Mouse (Mus musculus): ENCODE data around the gene Slamf6.

DNA sequence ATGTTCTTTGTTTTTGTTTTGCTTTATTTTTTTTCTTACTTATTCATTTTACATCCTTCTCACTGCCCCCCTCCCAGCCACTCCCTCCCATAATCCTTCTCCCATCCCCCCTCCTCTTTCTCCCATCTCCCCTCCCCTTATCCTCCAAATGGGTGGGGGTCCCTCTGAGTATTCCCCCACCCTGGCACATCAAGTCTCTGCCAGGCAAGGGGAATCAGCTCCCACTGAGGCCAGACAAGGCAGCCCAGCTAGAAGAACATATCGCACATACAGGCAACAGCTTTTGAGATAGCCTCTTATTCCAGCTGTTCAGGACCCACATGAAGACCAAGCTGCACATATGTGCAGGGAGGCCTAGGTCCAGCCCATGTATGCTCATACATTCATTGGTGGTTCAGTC lies 66.8 kb downstream of the Slamf6 start:
- TF ChIP-seq CTCF (IDR thresholded peaks at IDR 0.05; ENCODE audit: low read depth) (no peak), EP300 (IDR thresholded peaks at IDR 0.05; ENCODE audit: low read depth) (no peak)
